Mouse (Mus musculus): ENCODE results near the gene Mtmr4. TPM values are rescaled to one million over a fixed set of nuclear protein-coding genes. Genes with fewer than 3 reads are reported as not detected.

Gene Mtmr4
- total RNA-seq, 2 experiments from 2014 or later = 10.6 to 12.4 TPM

DNA sequence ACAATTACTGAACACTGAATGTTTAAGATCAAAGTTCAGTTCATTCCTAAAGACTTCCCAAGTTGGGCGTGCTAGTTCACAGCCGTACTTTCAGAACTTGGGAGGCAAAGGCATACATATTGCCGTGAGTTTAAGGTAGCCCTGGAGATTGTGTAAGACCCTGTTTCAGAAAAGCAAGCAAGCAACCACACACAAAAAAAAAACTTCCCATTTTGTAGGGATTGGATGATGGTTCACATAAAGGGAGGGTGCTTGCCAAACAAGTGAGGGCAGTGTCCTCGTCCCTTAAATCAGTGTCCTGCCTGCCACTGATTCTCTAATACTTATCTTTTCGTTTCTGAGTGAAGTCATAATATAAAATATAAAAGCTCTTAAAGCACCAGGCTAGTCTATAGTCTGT is 62.7 kb downstream of the Mtmr4 start:
- intact Hi-C loops (cut with DNase I) = no loop called here
- DNase-seq = no peak
- Histone ChIP-seq H3K27ac (no peak overlapping the region), H3K4me3 (no peak overlapping the region)
- no peak for TF ChIP-seq CTCF (IDR thresholded peaks at IDR 0.05)

DNA sequence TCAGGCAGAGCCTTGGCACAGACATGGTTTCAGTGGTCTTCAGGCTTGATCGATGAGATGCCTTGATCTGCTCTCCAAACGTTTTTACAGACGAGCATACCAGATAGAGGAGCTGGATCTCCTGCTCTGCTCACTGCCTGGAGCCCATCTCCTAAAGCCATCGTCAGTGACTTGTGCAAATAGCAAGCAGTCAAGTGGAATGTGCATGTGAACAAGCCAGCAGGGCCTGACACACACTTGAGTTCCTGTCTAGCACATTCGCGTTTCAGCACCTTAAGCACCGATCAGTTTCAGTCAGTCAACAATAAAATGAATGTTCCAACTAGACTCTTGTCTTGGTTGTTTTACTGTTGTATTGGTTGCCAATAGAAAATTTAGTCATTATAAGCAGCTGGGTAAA is 67.3 kb downstream of the Mtmr4 start:
- TF ChIP-seq CTCF (IDR thresholded peaks at IDR 0.05) = no peak
- intact Hi-C loops (cut with DNase I) = no loop called here
- no peak overlapping the region for H3K4me3 ChIP-seq
- H3K27ac ChIP-seq = no peak overlapping the region
- no peak for DNase-seq

DNA sequence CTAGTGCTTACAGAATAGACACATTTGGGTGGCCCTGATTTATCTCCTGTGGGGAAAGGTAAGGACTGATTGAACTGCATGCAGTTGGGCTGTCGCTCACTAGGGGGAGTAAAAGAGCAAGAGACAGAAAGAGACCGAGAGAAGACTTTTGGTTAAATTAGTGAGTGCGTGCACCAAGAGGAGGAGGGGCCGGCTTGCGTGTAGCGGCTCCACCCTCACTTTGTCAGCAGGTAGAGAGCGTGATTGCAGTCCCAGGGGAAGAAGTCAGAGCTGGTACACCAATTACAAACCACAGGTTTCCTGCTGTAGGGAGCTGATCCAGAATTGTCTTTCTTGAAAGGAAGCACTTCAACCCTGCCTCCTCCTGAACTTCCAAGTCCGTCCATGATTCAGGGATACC is 70.4 kb downstream of the Mtmr4 start, which contains the start of gene Rnf43:
TSS of gene Rnf43 (plus strand) at position 316 of the 400 bp plus-strand sequence.
- peak within 1 kb of the TSS; percentile 70 for H3K4me3 ChIP-seq
- H3K27ac ChIP-seq = peak within 1 kb of the TSS; percentile 43; the same call in 1 of the 2 replicates
- TF ChIP-seq CTCF (IDR thresholded peaks at IDR 0.05) = peak; percentile 92
- intact Hi-C loops (cut with DNase I) = loop anchor here (2.0 to 5.0 kb wide), 2 partner anchors 75 to 108 kb away; partner anchors contain the start of gene Supt4a
- DNase-seq = peak; percentile 76

DNA sequence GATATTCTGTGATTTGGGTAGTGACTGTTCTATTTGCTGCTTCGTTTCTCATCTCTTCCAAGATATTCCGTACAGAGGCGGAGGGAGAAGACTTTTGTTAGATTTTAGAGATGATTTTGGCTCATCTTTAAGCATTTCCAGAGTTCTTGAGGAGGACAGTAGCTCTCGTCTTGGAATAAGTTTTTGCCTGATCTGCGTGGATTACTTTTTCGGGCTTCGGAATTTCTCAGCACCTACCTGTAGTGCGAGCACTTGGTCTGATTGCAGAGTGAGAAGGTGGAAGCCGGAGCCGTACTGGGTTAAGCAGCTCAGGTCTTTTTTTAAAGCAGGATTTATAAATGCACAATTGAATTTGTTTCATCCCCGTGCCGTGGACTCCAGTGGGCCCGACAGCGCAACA is 70.9 kb downstream of the Mtmr4 start:
- intact Hi-C loops (cut with DNase I) = loop anchor here (2.0 to 5.0 kb wide), 2 partner anchors 74 to 108 kb away; partner anchors contain the start of gene Supt4a
- Histone ChIP-seq H3K4me3 (peak overlapping the region; percentile 70), H3K27ac (peak overlapping the region; percentile 43; the same call in 1 of the 2 replicates)
- no peak for DNase-seq
- TF ChIP-seq CTCF (IDR thresholded peaks at IDR 0.05) = no peak

DNA sequence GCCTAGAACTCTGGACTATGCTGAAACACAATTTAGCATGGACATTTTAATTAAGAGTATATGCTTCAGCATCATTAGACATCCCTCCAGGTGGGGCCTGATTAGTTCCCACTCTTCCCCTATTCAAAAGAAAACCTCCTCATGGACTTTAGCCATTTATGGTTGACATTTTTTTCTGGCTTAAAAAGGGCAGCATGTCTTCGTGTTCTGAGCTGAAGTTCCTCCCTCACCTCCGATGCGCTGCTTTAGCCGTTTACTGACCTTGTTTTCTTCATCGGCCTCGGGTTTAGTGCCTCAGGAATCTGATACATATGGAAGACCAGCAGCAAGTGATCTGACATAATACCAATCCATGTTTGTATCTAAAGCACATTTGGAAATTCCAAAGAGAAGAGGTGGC is 72.0 kb downstream of the Mtmr4 start:
- Histone ChIP-seq H3K4me3 (no peak overlapping the region), H3K27ac (no peak overlapping the region)
- intact Hi-C loops (cut with DNase I) = loop anchor here (2.0 to 5.0 kb wide), 2 partner anchors 73 to 107 kb away; partner anchors contain the start of gene Supt4a
- no peak for DNase-seq
- no peak for TF ChIP-seq CTCF (IDR thresholded peaks at IDR 0.05)

DNA sequence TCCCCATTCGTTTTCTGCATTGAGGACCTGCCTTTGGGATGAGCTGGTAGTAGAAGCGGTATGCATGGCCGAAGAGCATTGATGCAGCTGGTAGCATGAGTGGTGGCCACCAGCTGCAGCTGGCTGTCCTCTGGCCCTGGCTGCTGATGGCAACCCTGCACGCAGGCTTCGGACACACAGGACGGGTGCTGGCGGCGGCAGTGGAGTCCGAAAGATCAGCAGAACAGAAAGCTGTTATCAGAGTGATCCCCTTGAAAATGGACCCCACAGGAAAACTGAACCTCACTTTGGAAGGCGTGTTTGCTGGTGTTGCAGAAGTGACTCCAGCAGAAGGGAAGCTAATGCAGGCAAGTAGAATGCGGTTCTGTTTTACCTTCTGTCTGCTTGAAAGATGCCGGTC is 72.6 kb downstream of the Mtmr4 start:
- no peak for TF ChIP-seq CTCF (IDR thresholded peaks at IDR 0.05)
- no peak overlapping the region for H3K4me3 ChIP-seq
- DNase-seq = no peak

DNA sequence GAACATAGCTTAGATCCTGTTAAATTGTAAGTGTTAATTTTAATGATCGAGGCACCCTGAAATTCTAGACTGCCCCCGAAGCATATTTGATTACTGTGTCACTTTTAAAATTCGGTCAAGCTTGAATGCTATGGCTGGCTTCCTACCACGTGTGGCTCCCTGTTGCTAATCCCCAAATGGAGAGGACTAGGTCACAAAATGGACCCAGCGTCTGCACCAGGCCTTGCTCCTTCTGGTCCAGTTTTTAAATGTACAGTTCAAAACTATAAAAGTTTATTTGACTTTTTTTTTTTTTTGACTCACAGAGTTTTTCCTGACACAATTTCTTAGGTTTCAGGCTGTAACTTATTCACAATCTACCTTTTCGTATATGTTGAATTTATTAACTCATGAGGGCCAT is 73.3 kb downstream of the Mtmr4 start:
- H3K4me3 ChIP-seq = no peak overlapping the region
- H3K27ac ChIP-seq = no peak overlapping the region
- intact Hi-C loops (cut with DNase I) = no loop called here
- TF ChIP-seq CTCF (IDR thresholded peaks at IDR 0.05) = no peak
- no peak for DNase-seq

More for the DNA sequence above, 72.6 kb downstream of the Mtmr4 start:
- intact Hi-C loops (cut with DNase I) = loop anchor here (5.0 kb wide), 1 partner anchor 73 kb away; the partner anchor contains the start of gene Supt4a
- no peak overlapping the region for H3K27ac ChIP-seq

DNA sequence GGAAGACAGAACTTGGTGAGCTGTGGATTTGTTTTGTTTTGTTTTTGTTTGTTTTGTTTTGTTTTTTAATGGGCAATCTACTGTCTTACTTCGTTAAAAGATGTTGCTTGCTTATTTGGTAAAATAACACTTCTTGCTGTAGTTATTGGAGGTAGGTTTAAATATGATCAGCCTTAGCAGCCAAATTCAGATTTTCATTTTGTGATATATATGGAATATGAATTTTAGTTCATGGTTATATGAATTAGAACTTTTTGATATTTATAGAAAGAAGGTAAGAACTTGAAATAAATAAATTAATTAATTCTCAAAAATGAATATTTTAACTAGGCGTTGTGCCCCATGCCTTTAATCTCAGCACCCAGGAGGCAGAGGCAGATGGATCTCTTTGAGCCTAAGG is 73.7 kb downstream of the Mtmr4 start:
- no peak overlapping the region for H3K27ac ChIP-seq
- intact Hi-C loops (cut with DNase I) = no loop called here
- no peak overlapping the region for H3K4me3 ChIP-seq
- DNase-seq = no peak
- no peak for TF ChIP-seq CTCF (IDR thresholded peaks at IDR 0.05)

Other genes with a start within 250 kb of the Mtmr4 start
- gene Ppm1e, start 233.1 kb upstream of the Mtmr4 start, total RNA-seq (2021) = under 1 TPM; 0.36 to 0.50 TPM
- gene Rad51c, start 187.2 kb upstream of the Mtmr4 start, total RNA-seq (2021) = under 1 TPM; 0.26 to 0.45 TPM
- not detected for gene Tex14, start 187.1 kb upstream of the Mtmr4 start, total RNA-seq (2021)
- not detected for gene Gm11492, start 25.5 kb upstream of the Mtmr4 start, total RNA-seq (2021)
- 10 to 100 TPM; 13.0 to 15.2 TPM for gene Sept4, start 23.3 kb upstream of the Mtmr4 start, total RNA-seq (2021)
- not detected for gene Hsf5, start 25.0 kb downstream of the Mtmr4 start, total RNA-seq (2021)
- under 1 TPM; 0.39 to 0.89 TPM for gene Rnf43, start 70.6 kb downstream of the Mtmr4 start, total RNA-seq (2021)
- 10 to 100 TPM; 36.8 TPM for gene Supt4a, start 145.4 kb downstream of the Mtmr4 start, total RNA-seq (2021)
- not detected for gene Tspoap1, start 168.4 kb downstream of the Mtmr4 start, total RNA-seq (2021)
- gene Mpo, start 201.4 kb downstream of the Mtmr4 start, total RNA-seq (2021) = not detected
- gene Lpo, start 236.1 kb downstream of the Mtmr4 start, total RNA-seq (2021) = not detected